Mouse (Mus musculus): Measurements from ENCODE around the gene Mbnl2. TPM values are rescaled to one million over a fixed set of nuclear protein-coding genes. Genes with fewer than 3 reads are reported as not detected.

Mbnl2 gene
- polyA plus RNA-seq, 1 experiment from 2014 or later, result 17.9 TPM

GRCm38 (mm10) chr14:120312661-120313406 is 37.4 kb downstream of the Mbnl2 start:
- WGBS, result 94% methylated on average over 12 of the region's 12 CpGs
- H3K27ac ChIP-seq (ENCODE audit: low read depth, low read length), result no peak overlapping the region
- H3K9me3 ChIP-seq (ENCODE audit: control insufficient read depth, low read length), result no peaks in the 10 kb centered on the region
- 0 out of 2 replicates have a peak, but pooled peaks cover 5% of the 10 kb centered on the region for H3K4me1 ChIP-seq (ENCODE audit: control insufficient read depth, insufficient read depth, low read length)
- no peaks in the 10 kb centered on the region for H3K27me3 ChIP-seq (ENCODE audit: control insufficient read depth, insufficient read depth, low read length)
- H3K36me3 ChIP-seq (ENCODE audit: control insufficient read depth, insufficient read depth, low read length), result no peaks in the 10 kb centered on the region
- 0 out of 2 replicates have a peak, but pooled peaks have one; percentile 7 for ATAC-seq (ENCODE audit: low read depth)
- H3K9ac ChIP-seq (replicated peaks; ENCODE audit: low read depth, low read length), result no peak overlapping the region
- no peak overlapping the region for H3K4me2 ChIP-seq (ENCODE audit: low read depth, low read length)
- H3K4me3 ChIP-seq (ENCODE audit: low read depth, low read length), result no peak overlapping the region

GRCm38 (mm10) chr14:120313466-120313865 is 38.0 kb downstream of the Mbnl2 start:
- Histone ChIP-seq H3K9me3 (ENCODE audit: control insufficient read depth, low read length) (no peaks in the 10 kb centered on the region), H3K36me3 (ENCODE audit: control insufficient read depth, insufficient read depth, low read length) (no peaks in the 10 kb centered on the region), H3K4me3 (ENCODE audit: low read depth, low read length) (no peak overlapping the region), H3K9ac (replicated peaks; ENCODE audit: low read depth, low read length) (no peak overlapping the region), H3K27me3 (ENCODE audit: control insufficient read depth, insufficient read depth, low read length) (no peaks in the 10 kb centered on the region), H3K27ac (ENCODE audit: low read depth, low read length) (no peak overlapping the region), H3K4me1 (ENCODE audit: control insufficient read depth, insufficient read depth, low read length) (0 out of 2 replicates have a peak, but pooled peaks cover 5% of the 10 kb centered on the region), H3K4me2 (ENCODE audit: low read depth, low read length) (no peak overlapping the region)
- 92% methylated on average over 8 of the region's 8 CpGs for WGBS
- no peak for ATAC-seq (ENCODE audit: low read depth)

- no peaks in the 10 kb centered on the region for H3K9me3 ChIP-seq (ENCODE audit: control insufficient read depth, low read length)
- no peaks in the 10 kb centered on the region for H3K27me3 ChIP-seq (ENCODE audit: control insufficient read depth, insufficient read depth, low read length)
- H3K36me3 ChIP-seq (ENCODE audit: control insufficient read depth, insufficient read depth, low read length), result no peaks in the 10 kb centered on the region
- H3K4me1 ChIP-seq (ENCODE audit: control insufficient read depth, insufficient read depth, low read length), result no peaks in the 10 kb centered on the region
- no peak overlapping the region for H3K4me2 ChIP-seq (ENCODE audit: low read depth, low read length)
- 78% methylated on average over 5 of the region's 5 CpGs for WGBS
- H3K4me3 ChIP-seq (ENCODE audit: low read depth, low read length), result no peak overlapping the region
- H3K27ac ChIP-seq (ENCODE audit: low read depth, low read length), result no peak overlapping the region
- no peak overlapping the region for H3K9ac ChIP-seq (replicated peaks; ENCODE audit: low read depth, low read length)
- ATAC-seq (ENCODE audit: low read depth), result no peak
Observed at GRCm38 (mm10) chr14:120315721-120316120, 40.3 kb downstream of the Mbnl2 start.

DNA sequence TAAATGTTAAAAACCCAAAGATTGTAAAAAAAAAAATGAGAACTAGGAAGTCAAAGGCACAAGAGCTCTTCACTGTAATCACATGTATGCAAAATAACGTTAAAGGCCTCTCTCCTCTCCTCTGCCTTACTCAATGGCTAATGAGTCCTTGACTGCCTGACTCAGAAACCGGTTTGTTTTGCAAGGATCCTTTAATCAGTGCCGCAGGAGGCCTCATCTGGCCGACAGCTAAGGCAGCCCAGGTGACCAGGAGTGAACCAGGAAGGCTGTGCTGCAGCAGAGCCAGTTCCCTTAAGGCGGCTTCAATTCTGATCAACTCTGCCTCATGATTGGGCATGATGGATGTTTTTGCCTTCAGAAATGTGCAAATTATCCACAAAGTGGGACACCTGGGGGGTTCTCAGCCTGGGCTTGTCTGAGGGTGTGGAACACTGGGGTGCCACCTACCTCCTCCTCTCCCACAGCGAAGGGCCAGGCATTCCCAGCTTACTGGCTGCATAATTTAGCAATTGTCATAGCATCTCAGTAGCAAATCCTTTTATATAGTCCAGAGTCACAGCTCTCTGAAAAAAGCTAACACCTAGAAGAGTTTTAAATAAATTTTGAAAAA is 43.0 kb downstream of the Mbnl2 start:
- H3K27ac ChIP-seq (ENCODE audit: low read depth, low read length), result no peak overlapping the region
- H3K9ac ChIP-seq (replicated peaks; ENCODE audit: low read depth, low read length), result no peak overlapping the region
- H3K36me3 ChIP-seq (ENCODE audit: control insufficient read depth, insufficient read depth, low read length), result no peaks in the 10 kb centered on the region
- 42% methylated on average over 6 of the region's 6 CpGs for WGBS
- H3K4me1 ChIP-seq (ENCODE audit: control insufficient read depth, insufficient read depth, low read length), result no peaks in the 10 kb centered on the region
- no peak for ATAC-seq (ENCODE audit: low read depth)
- no peaks in the 10 kb centered on the region for H3K9me3 ChIP-seq (ENCODE audit: control insufficient read depth, low read length)
- no peaks in the 10 kb centered on the region for H3K27me3 ChIP-seq (ENCODE audit: control insufficient read depth, insufficient read depth, low read length)
- H3K4me2 ChIP-seq (ENCODE audit: low read depth, low read length), result no peak overlapping the region
- H3K4me3 ChIP-seq (ENCODE audit: low read depth, low read length), result no peak overlapping the region

GRCm38 (mm10) chr14:120318974-120319731 is 43.7 kb downstream of the Mbnl2 start:
- H3K4me1 ChIP-seq (ENCODE audit: control insufficient read depth, insufficient read depth, low read length), result no peaks in the 10 kb centered on the region
- no peak for ATAC-seq (ENCODE audit: low read depth)
- WGBS, result 75% methylated on average over 9 of the region's 9 CpGs
- H3K27ac ChIP-seq (ENCODE audit: low read depth, low read length), result no peak overlapping the region
- no peaks in the 10 kb centered on the region for H3K36me3 ChIP-seq (ENCODE audit: control insufficient read depth, insufficient read depth, low read length)
- H3K9me3 ChIP-seq (ENCODE audit: control insufficient read depth, low read length), result no peaks in the 10 kb centered on the region
- no peaks in the 10 kb centered on the region for H3K27me3 ChIP-seq (ENCODE audit: control insufficient read depth, insufficient read depth, low read length)
- H3K4me3 ChIP-seq (ENCODE audit: low read depth, low read length), result no peak overlapping the region
- no peak overlapping the region for H3K9ac ChIP-seq (replicated peaks; ENCODE audit: low read depth, low read length)
- no peak overlapping the region for H3K4me2 ChIP-seq (ENCODE audit: low read depth, low read length)

DNA sequence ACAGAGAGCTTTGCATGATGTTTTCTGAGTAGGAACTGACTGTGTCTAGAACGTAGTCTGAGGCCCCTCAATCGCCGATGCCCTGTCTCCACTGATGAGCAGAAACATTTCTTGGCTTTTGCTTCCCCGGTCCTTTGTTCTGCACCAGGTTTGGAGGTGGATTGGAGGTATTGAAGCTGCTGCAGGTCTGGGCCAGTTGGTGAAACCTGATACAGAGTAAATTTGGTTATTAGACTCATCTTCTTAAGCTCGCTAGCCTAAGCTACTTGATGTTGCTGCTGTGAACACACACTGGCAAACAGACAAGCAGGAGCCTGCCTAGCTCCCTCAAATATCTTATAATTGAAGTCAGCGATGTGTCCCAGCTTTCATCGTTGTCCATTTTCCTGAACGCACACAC is 46.6 kb downstream of the Mbnl2 start:
- Histone ChIP-seq H3K4me3 (ENCODE audit: low read depth, low read length) (no peak overlapping the region), H3K4me1 (ENCODE audit: control insufficient read depth, insufficient read depth, low read length) (no peaks in the 10 kb centered on the region), H3K27me3 (ENCODE audit: control insufficient read depth, insufficient read depth, low read length) (no peaks in the 10 kb centered on the region), H3K4me2 (ENCODE audit: low read depth, low read length) (no peak overlapping the region), H3K9ac (replicated peaks; ENCODE audit: low read depth, low read length) (no peak overlapping the region), H3K9me3 (ENCODE audit: control insufficient read depth, low read length) (no peaks in the 10 kb centered on the region), H3K27ac (ENCODE audit: low read depth, low read length) (no peak overlapping the region), H3K36me3 (ENCODE audit: control insufficient read depth, insufficient read depth, low read length) (no peaks in the 10 kb centered on the region)
- ATAC-seq (ENCODE audit: low read depth), result no peak
- WGBS, result 95% methylated on average over 8 of the region's 8 CpGs

DNA sequence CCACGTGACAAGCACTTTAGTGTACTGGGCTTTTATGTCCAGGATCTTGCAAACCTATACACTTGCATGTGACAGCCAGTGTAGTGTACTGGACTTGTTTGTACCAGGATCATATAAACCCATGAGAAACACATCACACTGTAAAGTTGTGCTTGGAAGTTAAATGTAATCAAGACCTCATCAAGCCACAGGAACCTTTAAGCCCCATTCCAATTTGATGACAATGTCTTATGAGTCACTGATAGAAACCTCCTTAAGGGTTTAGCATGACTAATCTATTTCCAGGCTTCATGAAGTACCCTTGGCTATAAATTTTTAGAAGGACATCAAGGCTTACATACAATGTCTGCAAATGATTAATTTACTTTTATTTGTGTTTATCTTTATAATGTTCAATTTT is 47.6 kb downstream of the Mbnl2 start:
- no peak for ATAC-seq (ENCODE audit: low read depth)
- H3K27me3 ChIP-seq (ENCODE audit: control insufficient read depth, insufficient read depth, low read length), result no peaks in the 10 kb centered on the region
- no peaks in the 10 kb centered on the region for H3K4me1 ChIP-seq (ENCODE audit: control insufficient read depth, insufficient read depth, low read length)
- no peak overlapping the region for H3K4me3 ChIP-seq (ENCODE audit: low read depth, low read length)
- no peak overlapping the region for H3K9ac ChIP-seq (replicated peaks; ENCODE audit: low read depth, low read length)
- no peaks in the 10 kb centered on the region for H3K9me3 ChIP-seq (ENCODE audit: control insufficient read depth, low read length)
- no peak overlapping the region for H3K4me2 ChIP-seq (ENCODE audit: low read depth, low read length)
- H3K27ac ChIP-seq (ENCODE audit: low read depth, low read length), result no peak overlapping the region
- 92% methylated on average over 1 of the region's 1 CpGs for WGBS
- no peaks in the 10 kb centered on the region for H3K36me3 ChIP-seq (ENCODE audit: control insufficient read depth, insufficient read depth, low read length)

DNA sequence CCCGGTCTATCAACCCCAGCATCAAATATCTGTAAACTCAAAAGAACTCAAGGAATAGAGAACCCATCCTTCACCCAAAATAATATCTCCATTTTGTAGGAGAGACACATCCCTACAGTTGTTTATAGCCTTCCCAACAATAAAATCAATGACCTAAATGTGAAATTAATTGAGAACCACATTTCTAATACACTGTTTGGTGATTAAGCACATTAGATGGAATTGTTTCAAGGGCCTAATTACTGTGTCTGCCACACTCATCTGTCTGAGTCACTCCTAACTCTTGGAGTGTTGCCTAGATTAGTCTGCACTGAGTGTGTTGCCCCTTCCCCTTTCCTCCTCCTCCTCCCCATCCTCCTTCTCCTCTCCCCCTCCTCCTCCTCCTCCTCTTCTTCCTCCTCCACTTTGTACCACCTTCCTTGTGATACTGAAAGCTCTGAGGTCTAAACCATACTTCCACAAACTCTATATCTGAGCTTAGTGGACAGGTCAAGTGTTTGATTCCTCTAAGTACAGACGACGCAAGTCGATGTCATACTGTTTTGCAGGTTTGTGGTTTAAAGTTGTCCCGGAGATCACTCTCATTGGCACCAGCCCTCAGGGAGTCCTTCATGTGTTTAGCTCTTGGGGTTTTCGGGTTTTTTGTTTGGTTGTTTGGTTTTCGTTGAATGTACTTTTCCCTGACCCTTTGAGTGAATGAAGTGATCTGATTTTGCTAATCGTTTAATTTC is 48.8 kb downstream of the Mbnl2 start:
- H3K36me3 ChIP-seq (ENCODE audit: control insufficient read depth, insufficient read depth, low read length), result no peaks in the 10 kb centered on the region
- H3K4me1 ChIP-seq (ENCODE audit: control insufficient read depth, insufficient read depth, low read length), result no peaks in the 10 kb centered on the region
- no peak for ATAC-seq (ENCODE audit: low read depth)
- 93% methylated on average over 8 of the region's 8 CpGs for WGBS
- no peak overlapping the region for H3K27ac ChIP-seq (ENCODE audit: low read depth, low read length)
- H3K4me2 ChIP-seq (ENCODE audit: low read depth, low read length), result no peak overlapping the region
- no peak overlapping the region for H3K4me3 ChIP-seq (ENCODE audit: low read depth, low read length)
- no peaks in the 10 kb centered on the region for H3K9me3 ChIP-seq (ENCODE audit: control insufficient read depth, low read length)
- no peak overlapping the region for H3K9ac ChIP-seq (replicated peaks; ENCODE audit: low read depth, low read length)
- no peaks in the 10 kb centered on the region for H3K27me3 ChIP-seq (ENCODE audit: control insufficient read depth, insufficient read depth, low read length)

Data from neural tube, embryonic 14.5 days (tissue).